Mouse (Mus musculus) myocyte (in vitro differentiated cells): ENCODE measurements around the gene Arhgap31.

Experiments
- POLR2A ChIP-seq: IDR thresholded peaks from one replicate; pipeline ENCODE4 v1.6.1; 2011; ENCODE audit warnings: low read depth, mild to moderate bottlenecking, control low read depth, moderate library complexity; ENCODE audit not compliant: insufficient read length
- TCF3 ChIP-seq: IDR thresholded peaks from one replicate; pipeline ENCODE4 v1.6.1; 2011; ENCODE audit warnings: low read depth, control low read depth; ENCODE audit not compliant: insufficient read length
- USF1 ChIP-seq: IDR thresholded peaks from one replicate; pipeline ENCODE4 v1.6.1; 2011; ENCODE audit warnings: low read depth, mild to moderate bottlenecking, control low read depth, moderate library complexity

DNA sequence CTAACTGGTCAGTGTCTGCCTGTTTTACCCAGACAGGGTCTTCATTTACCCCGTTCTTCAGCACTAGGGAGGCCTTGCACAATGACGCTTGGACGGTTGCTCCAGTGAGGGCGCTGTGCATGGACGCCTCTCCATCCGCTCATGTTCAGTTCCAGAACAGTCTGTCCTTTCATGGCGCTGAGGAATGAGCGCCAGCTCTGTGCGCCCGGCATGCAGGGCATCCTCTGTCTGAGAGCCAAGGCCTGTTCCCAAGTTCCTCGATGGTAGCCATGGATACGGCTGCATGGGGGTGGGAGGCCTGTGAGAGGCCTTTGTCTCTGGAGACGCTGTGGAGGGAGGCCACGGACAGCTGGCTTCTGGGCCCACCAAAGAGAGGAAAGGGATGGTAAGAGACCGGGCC lies 39.6 kb downstream of the Arhgap31 start:
- no peak for TF ChIP-seq TCF3
- no peak for TF ChIP-seq POLR2A
- TF ChIP-seq USF1 = no peak
